Mouse (Mus musculus) olfactory bulb, adult 2 months (tissue): ENCODE measurements around the gene Gfod1.

Source experiments
- CTCF ChIP-seq: fragments of 200-500 bp; IDR thresholded peaks from 2 replicates; pipeline ENCODE4 v1.5.1; 2012; ENCODE audit warnings: low read depth, mild to moderate bottlenecking, low read length, moderate library complexity; ENCODE audit not compliant: insufficient read depth
- POLR2A ChIP-seq: fragments of 200-500 bp; IDR thresholded peaks from 2 replicates; pipeline ENCODE4 v1.6.1; 2012; ENCODE audit warnings: mild to moderate bottlenecking, low read depth, low read length, moderate library complexity; ENCODE audit not compliant: insufficient read depth

DNA sequence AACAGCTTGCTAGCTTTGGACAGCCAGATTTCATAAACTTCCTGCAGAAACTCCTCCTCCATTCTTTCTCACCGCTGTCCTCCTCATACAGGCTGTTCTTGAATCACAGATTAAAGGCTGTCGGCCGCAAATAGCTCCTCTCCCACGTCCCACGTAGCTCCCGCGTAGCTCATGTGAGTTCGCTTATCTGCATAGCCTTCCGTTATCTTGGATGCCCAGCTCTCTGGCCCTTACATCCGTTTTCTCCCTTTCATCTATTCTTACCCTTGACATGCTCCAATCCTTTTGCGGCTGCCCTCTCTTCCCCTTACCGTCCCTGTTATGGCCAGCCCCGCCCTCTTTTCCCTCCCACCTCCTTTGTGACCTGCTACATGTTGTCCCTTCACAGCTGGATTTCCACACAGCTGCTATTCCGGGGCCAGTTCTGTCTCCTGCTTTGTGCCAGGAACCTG is 112.2 kb downstream of the Gfod1 start:
- TF ChIP-seq CTCF, result no peak
- no peak for TF ChIP-seq POLR2A
